Mouse (Mus musculus) cerebellum, adult 9-10 months (tissue): ENCODE data around the gene Olfr186.
"Not testable (repeated sequence)": the region's sequence is repeated elsewhere in the genome, so short reads cannot be mapped to it uniquely, and the experiment has no call there.

Experiments
- DNase-seq: peaks from one replicate; pipeline ENCODE4 v3.0.0; 2022

Olfr186 gene

DNA sequence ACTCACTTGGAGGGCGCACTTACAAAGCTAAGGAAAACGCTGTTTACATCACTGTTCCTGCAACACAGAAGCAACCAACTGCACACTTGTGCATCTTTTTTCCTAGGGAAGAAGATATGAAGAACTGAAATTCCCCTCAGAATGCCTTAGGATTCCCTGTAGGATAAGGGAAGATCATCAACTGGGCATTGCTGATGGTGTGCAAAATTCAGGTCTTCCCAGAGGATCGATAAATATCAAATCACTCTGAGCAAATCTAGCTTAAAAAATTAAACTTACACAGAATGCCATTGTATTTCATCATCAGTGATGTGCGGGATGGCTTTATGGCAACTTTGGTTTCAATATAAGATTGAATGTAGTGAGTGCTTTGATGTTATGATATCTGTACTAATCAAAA, at the start of gene Olfr186:
Olfr186 (minus strand) TSS at position 101 of the 400 bp plus-strand sequence.
- DNase-seq, result no peak

DNA sequence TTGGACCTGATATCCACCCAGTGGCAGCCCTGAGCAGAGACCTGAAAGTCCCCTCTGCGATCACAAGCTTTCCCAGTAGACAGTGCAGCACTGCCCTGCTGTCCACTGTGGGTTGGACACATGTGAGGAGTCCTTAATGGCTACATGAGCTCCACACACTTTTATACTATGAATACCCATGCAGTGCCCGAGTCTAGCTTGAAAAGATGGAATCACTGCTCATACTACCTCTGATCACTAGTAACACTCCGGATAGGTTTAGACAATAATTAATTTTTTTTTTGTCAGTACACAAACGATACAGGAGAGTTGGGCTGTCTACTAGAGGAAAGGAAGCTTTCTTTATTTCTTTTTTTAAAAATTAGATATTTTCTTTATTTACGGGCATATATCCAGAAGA, 47.8 kb upstream of the Olfr186 start, which contains the start of gene Olfr190:
Olfr190 (minus strand) TSS at position 101 of the 400 bp plus-strand sequence.
- no peak for DNase-seq

- DNase-seq, result no peak
These were observed 43.4 kb upstream of the Olfr186 start for GRCm38 (mm10) chr16:59073520-59073919.

GRCm38 (mm10) chr16:59071755-59072154, 41.7 kb upstream of the Olfr186 start:
- no peak for DNase-seq

DNA sequence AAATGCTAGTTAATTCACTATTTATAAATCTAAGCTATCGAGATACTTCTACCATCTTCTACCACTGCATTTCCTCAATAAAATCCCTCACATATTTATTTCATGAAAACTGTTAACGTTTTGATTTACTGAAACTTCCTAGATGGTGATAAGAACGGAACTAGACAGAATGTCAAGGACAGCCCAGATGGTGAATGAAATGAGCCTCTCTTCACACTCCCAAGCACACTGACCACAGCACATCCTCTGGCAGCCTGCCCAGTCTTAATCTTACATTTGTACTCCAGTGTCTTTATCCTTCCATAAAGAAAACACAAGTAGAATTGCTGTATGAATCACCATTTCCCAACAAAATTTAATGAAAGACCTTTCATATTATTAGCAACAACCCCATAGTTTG, 32.3 kb upstream of the Olfr186 start:
- not testable (repeated sequence) for DNase-seq

DNA sequence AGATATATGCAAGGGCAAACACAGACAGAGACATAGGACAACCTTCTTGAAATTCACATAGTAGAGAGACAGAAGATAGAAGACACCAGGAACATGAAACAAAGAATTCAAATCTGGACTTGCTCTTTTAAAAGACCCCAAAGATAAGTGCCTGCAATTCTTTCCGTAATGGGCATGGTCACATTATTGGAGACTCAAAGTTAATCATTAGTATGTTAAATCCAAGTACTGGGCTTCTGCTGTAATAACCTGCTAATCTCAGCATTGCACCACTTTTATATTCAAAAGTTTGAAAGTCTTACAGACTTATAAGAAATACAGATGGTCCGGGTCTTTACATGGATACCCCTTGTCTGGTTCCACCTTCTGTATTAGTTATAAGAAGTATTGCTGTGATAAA, 19.2 kb upstream of the Olfr186 start:
- DNase-seq, result not testable (repeated sequence)

DNA sequence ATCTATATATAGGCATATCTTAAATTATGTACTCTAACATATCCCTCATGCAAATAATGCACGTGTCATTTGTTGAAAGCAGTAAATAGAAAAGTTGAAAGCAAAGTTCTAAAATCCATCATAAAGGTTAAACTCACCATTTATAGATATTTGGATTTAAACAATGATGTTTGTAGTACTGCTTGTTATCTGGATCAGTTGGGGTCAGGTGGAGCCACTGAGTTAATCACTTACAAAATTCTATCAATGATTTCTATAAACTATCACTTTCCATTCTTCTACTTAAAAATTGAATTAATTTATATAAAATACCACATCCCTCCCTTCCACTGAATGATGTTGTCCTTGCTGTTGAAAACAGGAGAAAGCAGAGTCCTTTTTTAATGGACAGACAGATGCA, 18.8 kb upstream of the Olfr186 start:
- DNase-seq, result no peak

- no peak for DNase-seq
These were observed 17.5 kb upstream of the Olfr186 start for GRCm38 (mm10) chr16:59047579-59047978.

DNA sequence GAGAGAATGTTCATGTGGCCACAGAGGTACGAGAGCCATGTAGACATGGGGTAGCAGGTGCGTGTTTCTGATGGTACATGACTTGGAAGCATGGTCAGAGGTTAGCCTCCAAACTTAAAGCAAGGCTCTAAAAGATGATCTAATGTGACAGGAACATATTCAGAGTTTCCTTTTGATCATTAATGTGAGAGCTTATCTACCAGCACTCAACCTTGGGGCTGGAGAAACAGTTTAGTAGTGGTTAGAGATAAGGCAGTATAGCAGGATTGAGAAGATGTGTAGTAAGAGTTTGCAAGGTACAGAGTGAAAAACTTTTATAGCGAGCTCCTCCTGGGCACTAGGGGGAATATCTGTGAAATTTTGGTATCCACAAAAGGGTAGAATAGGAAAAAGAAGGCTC, 15.7 kb upstream of the Olfr186 start:
- no peak for DNase-seq

DNA sequence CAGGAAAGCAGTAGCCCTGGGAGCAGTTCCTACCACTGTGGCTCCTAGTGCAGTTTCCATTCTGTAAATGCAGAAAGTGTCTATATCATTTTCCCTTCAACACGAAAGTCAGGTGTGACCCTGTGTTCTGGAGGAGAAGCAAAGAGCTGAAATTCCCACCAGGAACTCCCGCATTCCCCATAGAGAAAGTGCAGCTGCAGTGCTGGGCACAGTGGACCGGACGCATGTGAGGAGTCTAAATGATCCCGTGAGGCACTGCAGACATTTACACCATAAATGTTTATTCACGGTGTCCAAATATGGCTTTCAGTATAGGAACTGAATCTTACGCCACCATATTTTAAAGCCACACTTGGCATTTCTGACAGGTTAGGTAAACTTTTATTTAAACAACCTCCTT, 9.6 kb upstream of the Olfr186 start, which contains the start of gene Olfr187:
Olfr187 (minus strand) TSS at position 58 of the 400 bp plus-strand sequence.
- DNase-seq, result no peak

DNA sequence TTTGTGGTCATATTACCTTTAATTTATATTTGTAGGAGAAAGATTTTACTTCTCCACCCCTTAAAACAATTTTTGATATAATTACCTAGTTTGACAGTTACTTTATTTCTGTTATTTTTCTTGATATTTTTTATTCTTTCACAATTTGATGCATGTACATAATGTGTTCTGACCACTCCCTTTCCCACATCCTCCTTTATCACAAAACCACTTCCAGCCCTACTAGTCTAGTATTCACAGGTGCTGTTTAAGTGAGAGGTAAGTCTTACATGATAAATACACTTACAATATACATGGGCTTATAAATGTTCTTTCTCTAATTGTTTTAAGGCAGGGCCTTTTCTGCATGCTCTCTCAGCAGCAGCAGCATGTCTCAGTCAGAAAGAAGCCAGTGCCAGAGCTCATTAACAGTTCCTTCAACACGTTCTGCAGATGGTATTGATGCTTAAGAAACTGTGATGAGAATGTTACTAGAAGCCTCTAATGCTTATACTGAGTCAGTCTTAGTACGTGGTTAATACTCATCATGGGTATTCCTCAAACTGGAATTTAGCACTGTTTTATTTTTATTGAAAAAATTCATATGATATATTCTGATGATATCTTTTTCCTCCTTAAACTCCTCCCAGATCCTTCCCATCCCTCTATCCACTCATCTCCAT, 16.6 kb downstream of the Olfr186 start:
- no peak for DNase-seq

GRCm38 (mm10) chr16:59007146-59007545, 22.9 kb downstream of the Olfr186 start:
- DNase-seq, result no peak

DNA sequence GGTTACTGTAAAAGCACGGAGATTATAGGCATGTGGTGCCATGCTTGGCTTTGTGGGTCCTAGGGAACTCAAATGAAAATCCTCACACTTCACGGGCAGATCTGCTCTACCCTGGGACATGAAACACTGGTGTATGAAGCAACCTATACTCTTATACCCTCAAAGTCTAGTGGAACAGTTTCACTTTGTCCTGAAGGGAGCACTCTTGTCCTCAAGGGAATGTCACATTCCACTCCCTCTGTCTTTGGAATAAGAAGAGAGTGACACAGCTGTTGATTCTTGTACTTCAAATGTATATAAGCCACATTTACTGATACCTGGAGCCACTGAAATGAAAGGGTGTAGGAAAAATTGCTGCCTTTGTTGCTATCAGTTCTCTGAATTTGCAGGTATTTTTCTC, 35.0 kb downstream of the Olfr186 start, which contains the start of gene Olfr183:
Olfr183 (plus strand) TSS at position 301 of the 400 bp plus-strand sequence.
- DNase-seq, result no peak
